Mouse (Mus musculus) heart, adult 2 months (tissue): Measurements from ENCODE around the gene 1700029I15Rik. TPM values are rescaled to one million over a fixed set of nuclear protein-coding genes. Genes with fewer than 3 reads are reported as not detected.

Experiments
- DNase-seq, 2 experiments: peaks; one replicate each; pipeline ENCODE4 v3.0.0; 2021
- H3K27ac ChIP-seq: fragments of 200-600 bp; 2 replicates; pipeline ENCODE4 v1.8.1; 2022
- H3K27me3 ChIP-seq: fragments of 200-500 bp; 2 replicates; pipeline ENCODE4 v1.6.1; 2012; ENCODE audit warnings: mild to moderate bottlenecking, low read length, inconsistent platforms, mixed read lengths; ENCODE audit not compliant: control insufficient read depth, insufficient read depth
- H3K36me3 ChIP-seq: fragments of 200-500 bp; 2 replicates; pipeline ENCODE4 v1.6.1; 2012; ENCODE audit warnings: low read length, inconsistent platforms; ENCODE audit not compliant: control insufficient read depth, insufficient read depth
- H3K4me1 ChIP-seq: fragments of 200-500 bp; 2 replicates; pipeline ENCODE4 v1.6.1; 2011; ENCODE audit warnings: low read length; ENCODE audit not compliant: control insufficient read depth, insufficient read depth
- H3K4me3 ChIP-seq: fragments of 200-600 bp; 2 replicates; pipeline ENCODE4 v1.8.1; 2022
- H3K79me2 ChIP-seq: fragments of 200-500 bp; replicated peaks from 2 replicates; pipeline ENCODE4 v1.6.1; 2012; ENCODE audit warnings: mild to moderate bottlenecking, inconsistent platforms, low read length, moderate library complexity, mixed read lengths; ENCODE audit not compliant: control insufficient read depth, insufficient read depth
- H3K9ac ChIP-seq: fragments of 200-500 bp; 2 replicates; pipeline ENCODE4 v1.6.1; 2012; ENCODE audit warnings: low read depth, mild to moderate bottlenecking, control low read depth, inconsistent platforms, low read length, mixed read lengths
- CTCF ChIP-seq: fragments of 200-600 bp; IDR thresholded peaks from 2 replicates; pipeline ENCODE4 v1.8.1; 2022; ENCODE audit warnings: antibody characterized with exemption, mild to moderate bottlenecking, moderate library complexity
- EP300 ChIP-seq: fragments of 200-500 bp; IDR thresholded peaks from 2 replicates; pipeline ENCODE4 v1.6.1; 2011; ENCODE audit warnings: low read depth, low read length, control low read depth; ENCODE audit not compliant: insufficient read depth
- POLR2A ChIP-seq: fragments of 200-500 bp; IDR thresholded peaks from 2 replicates; pipeline ENCODE4 v1.6.1; 2011; ENCODE audit warnings: mild to moderate bottlenecking, low read depth, low read length, control low read depth; ENCODE audit not compliant: insufficient read depth
- WGBS: fragments of 180-500 bp; shearing (Covaris S2); methylation state at CpG from one replicate; pipeline ENCODE4 v1.1.7; 2018; 5-methylcytosine and 5-hydroxymethylcytosine counted together
- intact Hi-C: fragments of 180-260 bp; cut with DNase I; formaldehyde crosslinking; loops from one replicate; pipeline ENCODE4 v1.15.1; 2025
- polyA plus RNA-seq: library from polyadenylated mRNA; depleted of rRNA; stranded (reverse); fragments of >200 nt; gene quantifications from 2 replicates; pipeline ENCODE4 v1.2.3, GENCODE M21; 2012
- total RNA-seq, 2 experiments: library from RNA; stranded (reverse); gene quantifications; 2 replicates each; pipeline ENCODE4 v1.2.3; 2021

The 1700029I15Rik gene
- total and polyA plus RNA-seq, 3 experiments: 0.63 to 2.8 (median 1.1) TPM

DNA sequence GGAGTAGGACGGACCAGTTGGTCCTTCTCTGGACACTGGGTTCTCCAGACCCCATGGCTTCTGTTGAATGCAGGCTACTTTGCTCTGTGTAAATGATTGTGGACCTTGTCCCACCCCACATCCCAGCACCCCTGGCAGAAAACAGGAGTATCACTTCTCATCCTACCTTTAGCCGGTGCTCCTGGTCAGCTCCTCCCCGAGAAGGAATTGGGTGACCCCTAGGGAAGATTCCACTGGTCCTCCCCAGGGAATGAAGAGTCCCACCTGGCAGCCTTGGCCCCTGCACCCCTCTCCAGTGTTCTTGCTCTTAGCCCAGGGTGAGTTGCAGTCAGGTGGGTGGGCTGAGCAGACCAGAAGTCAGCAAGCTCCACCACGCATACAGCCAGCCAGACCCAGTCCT, 18.3 kb upstream of the 1700029I15Rik start:
- no peaks in the 10 kb centered on the region for H3K4me1 ChIP-seq
- intact Hi-C loops: no loop called here
- no peaks in the 10 kb centered on the region for H3K27me3 ChIP-seq
- no peak overlapping the region for H3K4me3 ChIP-seq
- 94% methylated on average over 4 of the region's 4 CpGs for WGBS
- no peaks in the 10 kb centered on the region for H3K36me3 ChIP-seq
- H3K27ac ChIP-seq: no peak overlapping the region
- DNase-seq: no peak
- H3K79me2 ChIP-seq: no peaks in the 10 kb centered on the region
- H3K9ac ChIP-seq: no peak overlapping the region
- TF ChIP-seq EP300 (no peak), CTCF (no peak), POLR2A (no peak)

GRCm38 (mm10) chr2:92365568-92365967, 16.8 kb upstream of the 1700029I15Rik start:
- Histone ChIP-seq H3K9ac (no peak overlapping the region), H3K4me1 (no peaks in the 10 kb centered on the region), H3K36me3 (no peaks in the 10 kb centered on the region), H3K79me2 (no peaks in the 10 kb centered on the region), H3K4me3 (no peak overlapping the region), H3K27me3 (peaks cover 5% of the 10 kb centered on the region; the same call in 1 of the 2 replicates), H3K27ac (no peak overlapping the region)
- DNase-seq: no peak
- TF ChIP-seq EP300 (no peak), POLR2A (no peak), CTCF (no peak)
- intact Hi-C loops: no loop called here
- 86% methylated on average over 10 of the region's 10 CpGs for WGBS

- no peak overlapping the region for H3K4me3 ChIP-seq
- intact Hi-C loops: no loop called here
- H3K9ac ChIP-seq: no peak overlapping the region
- H3K36me3 ChIP-seq: no peaks in the 10 kb centered on the region
- H3K27me3 ChIP-seq: peaks cover 11% of the 10 kb centered on the region
- H3K27ac ChIP-seq: no peak overlapping the region
- no peaks in the 10 kb centered on the region for H3K4me1 ChIP-seq
- TF ChIP-seq POLR2A: no peak
- no peaks in the 10 kb centered on the region for H3K79me2 ChIP-seq
- DNase-seq: no peak
- 27% methylated on average over 20 of the region's 20 CpGs for WGBS
These were observed 14.8 kb upstream of the 1700029I15Rik start for GRCm38 (mm10) chr2:92367383-92368029.

GRCm38 (mm10) chr2:92370375-92370774, 12.0 kb upstream of the 1700029I15Rik start:
- Histone ChIP-seq H3K27me3 (peaks cover 11% of the 10 kb centered on the region), H3K79me2 (no peaks in the 10 kb centered on the region), H3K4me3 (peak overlapping the region; percentile 34; the same call in 1 of the 2 replicates), H3K4me1 (peaks cover 3% of the 10 kb centered on the region), H3K9ac (peak overlapping the region; percentile 35; the same call in 1 of the 2 replicates), H3K36me3 (no peaks in the 10 kb centered on the region), H3K27ac (no peak overlapping the region)
- WGBS: 16% methylated on average over 19 of the region's 19 CpGs
- intact Hi-C loops: no loop called here
- TF ChIP-seq CTCF (no peak), EP300 (no peak), POLR2A (no peak)
- DNase-seq: no peak

GRCm38 (mm10) chr2:92370821-92371805, 11.2 kb upstream of the 1700029I15Rik start:
- H3K27ac ChIP-seq: no peak overlapping the region
- H3K9ac ChIP-seq: peak overlapping the region; percentile 35; the same call in 1 of the 2 replicates

More at GRCm38 (mm10) chr2:92370821-92371805, 11.2 kb upstream of the 1700029I15Rik start:
- H3K27me3 ChIP-seq: peaks cover 11% of the 10 kb centered on the region
- intact Hi-C loops: no loop called here
- no peak for TF ChIP-seq CTCF
- TF ChIP-seq EP300: no peak
- TF ChIP-seq POLR2A: no peak
- H3K4me3 ChIP-seq: peak overlapping the region; percentile 34; the same call in 1 of the 2 replicates
- 10% methylated on average over 45 of the region's 45 CpGs for WGBS
- H3K4me1 ChIP-seq: peaks cover 5% of the 10 kb centered on the region
- DNase-seq: no peak
- H3K36me3 ChIP-seq: no peaks in the 10 kb centered on the region
- no peaks in the 10 kb centered on the region for H3K79me2 ChIP-seq
